Mouse (Mus musculus) olfactory bulb, adult 2 months (tissue): Measurements from ENCODE around the gene Unc50.

Experiments used
- CTCF ChIP-seq: fragments of 200-500 bp; IDR thresholded peaks from 2 replicates; pipeline ENCODE4 v1.5.1; 2012; ENCODE audit warnings: low read depth, mild to moderate bottlenecking, low read length, moderate library complexity; ENCODE audit not compliant: insufficient read depth
- POLR2A ChIP-seq: fragments of 200-500 bp; IDR thresholded peaks from 2 replicates; pipeline ENCODE4 v1.6.1; 2012; ENCODE audit warnings: mild to moderate bottlenecking, low read depth, low read length, moderate library complexity; ENCODE audit not compliant: insufficient read depth

DNA sequence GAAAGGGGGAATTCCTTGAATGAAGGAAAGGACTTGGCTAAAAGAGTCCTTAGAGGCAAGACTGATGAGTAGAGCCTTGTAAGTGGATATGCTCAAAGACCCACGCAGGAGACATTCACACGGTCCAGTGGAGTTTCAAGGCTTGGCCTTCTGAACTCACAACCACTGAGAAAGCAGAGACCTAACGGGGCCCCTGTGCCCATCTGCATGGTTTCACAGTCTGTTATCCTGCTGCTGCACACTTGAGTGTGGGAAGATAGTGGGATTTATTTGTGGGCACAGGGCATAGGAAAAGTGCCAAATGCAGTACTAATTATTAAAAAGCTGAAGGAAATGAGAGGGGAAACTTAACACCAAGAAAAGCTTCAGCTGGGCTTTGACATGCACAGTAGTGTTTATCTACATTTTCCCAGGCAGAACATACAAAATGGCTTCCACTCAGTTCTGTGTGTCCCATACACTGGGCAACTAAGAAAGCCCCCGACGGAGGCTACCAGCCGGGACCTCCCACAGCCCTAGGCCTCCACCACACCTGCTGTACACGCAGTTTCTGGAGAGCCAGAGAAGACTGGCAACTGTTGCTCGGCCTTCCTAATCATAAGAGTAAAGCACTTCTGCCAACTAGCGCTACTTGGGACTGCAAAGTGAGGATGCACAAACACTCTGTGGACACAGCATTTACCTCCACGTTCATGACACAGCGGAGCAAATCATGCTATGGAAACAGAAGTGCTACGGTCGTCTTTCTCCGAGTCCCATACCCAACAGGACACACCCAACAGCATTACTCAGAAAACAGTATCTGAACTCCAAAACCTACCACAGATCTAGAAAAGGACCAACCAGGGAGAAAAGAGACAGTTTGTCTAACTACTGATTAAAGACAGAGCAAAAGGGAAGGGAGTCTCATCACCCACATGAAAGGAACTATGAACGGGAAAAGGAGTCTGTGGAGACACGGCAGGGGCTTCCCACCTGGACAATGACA, 13.2 kb downstream of the Unc50 start:
- TF ChIP-seq POLR2A = no peak
- no peak for TF ChIP-seq CTCF
